ENCODE assay signal across 10 mouse cellular contexts in genomic region chr4:32342269-32342668, GRCm38 (mm10).
DNase-seq lines count a peak whose midpoint lies in the region; ATAC-seq and TF ChIP-seq lines count a peak whose summit lies in the region.
"Had no signal": no experiment of that assay in that cellular context is flagged by ENCODE, and none has a peak within 500 bp of the region (broad histone marks: within the 10 kb centered on the region; RNA-seq: fewer than 3 reads in every experiment).

No protein-coding gene starts in this region.

- H3K4me1 ChIP-seq in kidney, postnatal 0 days (replicated peaks; ENCODE audit: insufficient read depth, low read length): peaks cover 10% of the 10 kb centered on the region; the same call in 1 of the 2 replicates
- H3K4me1 ChIP-seq in kidney, embryonic 15.5 days: peaks cover 18% of the 10 kb centered on the region

- H3K9ac ChIP-seq in kidney, postnatal 0 days (ENCODE audit: low read depth, low read length): no peak overlapping the region
- H3K9ac ChIP-seq in kidney, embryonic 15.5 days: no peak overlapping the region

- H3K4me2 ChIP-seq in kidney, postnatal 0 days (ENCODE audit: low read length): no peak overlapping the region
- no peak overlapping the region for H3K4me2 ChIP-seq in kidney, embryonic 15.5 days

- TF ChIP-seq CTCF in kidney, postnatal 0 days (IDR thresholded peaks at IDR 0.05; ENCODE audit: low read depth): peak; percentile 44

- H3K27me3 ChIP-seq in kidney, postnatal 0 days (ENCODE audit: insufficient read depth, low read length): no peaks in the 10 kb centered on the region
- H3K27me3 ChIP-seq in kidney, embryonic 15.5 days: no peaks in the 10 kb centered on the region

- 77% methylated on average over 7 of the region's 7 CpGs for WGBS in kidney, postnatal 0 days
- 77% methylated on average over 7 of the region's 7 CpGs for WGBS in kidney, embryonic 15.5 days

- H3K4me3 ChIP-seq in kidney, postnatal 0 days (replicated peaks; ENCODE audit: low read depth, low read length): no peak overlapping the region
- H3K4me3 ChIP-seq in kidney, embryonic 15.5 days (replicated peaks): no peak overlapping the region
- H3K4me3 ChIP-seq: heart, embryonic 10.5 days had no signal

- no peak for ATAC-seq in kidney, postnatal 0 days (replicated peaks; ENCODE audit: low FRiP score, low read depth)
- no peak for ATAC-seq in kidney, embryonic 15.5 days (replicated peaks; ENCODE audit: low FRiP score)
- ATAC-seq: forebrain, embryonic 14.5 days had no signal

- DNase-seq in kidney, postnatal 0 days (ENCODE audit: low spot score): no peak
- no peak for DNase-seq in kidney, adult 18-20 months
- peak; percentile 28 for DNase-seq in 3T3-L1 (ENCODE audit: low read depth, low spot score)
- DNase-seq in CD4-positive helper T cell, adult 2 months (ENCODE audit: low read depth, low spot score): peak; percentile 63
- DNase-seq in forelimb bud, embryonic 11.5 days (ENCODE audit: low read depth, low spot score): peak; percentile 23
- DNase-seq in urinary bladder, postnatal 4 days (ENCODE audit: low spot score in 2 of 2): no peak
- no peak for DNase-seq in gastrocnemius, postnatal 4 days (ENCODE audit: low spot score in 2 of 2)

- H3K27ac ChIP-seq in kidney, postnatal 0 days: no peak overlapping the region
- H3K27ac ChIP-seq in kidney, embryonic 15.5 days: no peak overlapping the region
- H3K27ac ChIP-seq: heart, embryonic 10.5 days had no signal

- H3K36me3 ChIP-seq in kidney, postnatal 0 days (ENCODE audit: insufficient read depth, low read length): no peaks in the 10 kb centered on the region
- no peaks in the 10 kb centered on the region for H3K36me3 ChIP-seq in kidney, embryonic 15.5 days
- H3K36me3 ChIP-seq: heart, embryonic 10.5 days had no signal

- no peaks in the 10 kb centered on the region for H3K9me3 ChIP-seq in kidney, postnatal 0 days (replicated peaks; ENCODE audit: low read length)
- no peaks in the 10 kb centered on the region for H3K9me3 ChIP-seq in kidney, embryonic 15.5 days (replicated peaks)
- H3K9me3 ChIP-seq: heart, embryonic 10.5 days had no signal

Comparison
In these comparisons a context has a peak if more than half of its experiments do, and no peak if none do; other contexts are left out.
1. DNase-seq: peak in 3T3-L1 (single experiment), CD4-positive helper T cell, adult 2 months (single experiment) and forelimb bud, embryonic 11.5 days (single experiment); none in kidney, postnatal 0 days (single experiment), kidney, adult 18-20 months (single experiment), urinary bladder, postnatal 4 days (0 of 2) and gastrocnemius, postnatal 4 days (0 of 2).